Mouse (Mus musculus): ENCODE results near the gene Pagr1b. TPM values are rescaled to one million over a fixed set of nuclear protein-coding genes. Genes with fewer than 3 reads are reported as not detected.

Gene Pagr1b
- 0.84 TPM in 1 of 2 replicates, not detected in the other for polyA plus RNA-seq (2014; fragmentation: Nextera tagmentation; extraction: Ambion mirVana)

DNA sequence TGATC is at the start of gene Pagr1b:
Pagr1b (minus strand) TSS at position 4 of the 5 bp plus-strand sequence.
- Histone ChIP-seq H3K36me3 (ENCODE audit: control insufficient read depth, insufficient read depth, low read length) (peaks cover 31% of the 10 kb centered on the region), H3K4me3 (ENCODE audit: control insufficient read depth in 1 of 2, insufficient read depth in 1 of 2, low read depth in 1 of 2, low read length in 2 of 2) (peak within 1 kb of the TSS; percentile 81 to 94), H3K9ac (ENCODE audit: low read length) (peak within 1 kb of the TSS; percentile 94), H3K27ac (replicated peaks in 1 of 2; ENCODE audit: control insufficient read depth in 1 of 2, insufficient read depth in 1 of 2, low read depth in 2 of 2, low read length in 2 of 2) (peak within 1 kb of the TSS; percentile 94 to 98), H3K9me3 (ENCODE audit: control insufficient read depth, low read length) (no peaks in the 10 kb centered on the region), H3K27me3 (ENCODE audit: control insufficient read depth, insufficient read depth, low read length) (no peaks in the 10 kb centered on the region), H3K4me1 (ENCODE audit: control insufficient read depth in 2 of 2, insufficient read depth in 2 of 2, low read length in 2 of 2) (peaks cover 23 to 45% of the 10 kb centered on the region in 2 experiments), H3K4me2 (ENCODE audit: low read length) (peak within 1 kb of the TSS; percentile 81)
- no peak for ATAC-seq (ENCODE audit: insufficient number of reproducible peaks, insufficient read depth, low FRiP score, low read depth)

DNA sequence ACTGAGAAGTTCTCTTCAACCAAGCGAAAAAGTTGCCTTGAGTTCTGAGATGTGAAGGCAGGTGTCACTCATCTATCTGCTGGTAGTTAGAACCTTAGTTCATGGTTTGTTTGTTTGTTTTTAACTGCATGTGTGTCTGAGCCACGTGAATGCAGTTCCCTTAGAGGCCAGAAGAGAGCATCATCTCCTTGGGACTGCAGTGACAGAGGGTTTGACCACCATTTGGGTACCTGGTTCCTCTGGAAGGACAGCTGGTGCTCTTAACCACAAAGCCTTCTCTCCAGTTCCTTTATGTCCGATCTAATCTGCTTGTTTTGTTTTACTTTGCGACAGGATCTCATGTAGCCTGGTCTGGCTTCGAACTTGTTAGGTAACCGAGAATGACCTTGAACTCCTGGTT is 49.3 kb upstream of the Pagr1b start:
- Histone ChIP-seq H3K4me1 (ENCODE audit: control insufficient read depth in 2 of 2, insufficient read depth in 2 of 2, low read length in 2 of 2) (no peaks in the 10 kb centered on the region), H3K36me3 (ENCODE audit: control insufficient read depth, insufficient read depth, low read length) (no peaks in the 10 kb centered on the region), H3K4me3 (ENCODE audit: control insufficient read depth in 1 of 2, insufficient read depth in 1 of 2, low read depth in 1 of 2, low read length in 2 of 2) (no peak overlapping the region), H3K4me2 (ENCODE audit: low read length) (no peak overlapping the region), H3K27ac (replicated peaks in 1 of 2; ENCODE audit: control insufficient read depth in 1 of 2, insufficient read depth in 1 of 2, low read depth in 2 of 2, low read length in 2 of 2) (no peak overlapping the region), H3K9ac (ENCODE audit: low read length) (no peak overlapping the region), H3K9me3 (ENCODE audit: control insufficient read depth, low read length) (no peaks in the 10 kb centered on the region), H3K27me3 (ENCODE audit: control insufficient read depth, insufficient read depth, low read length) (no peaks in the 10 kb centered on the region)
- 82% methylated on average over 6 of the region's 6 CpGs for WGBS
- ATAC-seq (ENCODE audit: insufficient number of reproducible peaks, insufficient read depth, low FRiP score, low read depth), result no peak

DNA sequence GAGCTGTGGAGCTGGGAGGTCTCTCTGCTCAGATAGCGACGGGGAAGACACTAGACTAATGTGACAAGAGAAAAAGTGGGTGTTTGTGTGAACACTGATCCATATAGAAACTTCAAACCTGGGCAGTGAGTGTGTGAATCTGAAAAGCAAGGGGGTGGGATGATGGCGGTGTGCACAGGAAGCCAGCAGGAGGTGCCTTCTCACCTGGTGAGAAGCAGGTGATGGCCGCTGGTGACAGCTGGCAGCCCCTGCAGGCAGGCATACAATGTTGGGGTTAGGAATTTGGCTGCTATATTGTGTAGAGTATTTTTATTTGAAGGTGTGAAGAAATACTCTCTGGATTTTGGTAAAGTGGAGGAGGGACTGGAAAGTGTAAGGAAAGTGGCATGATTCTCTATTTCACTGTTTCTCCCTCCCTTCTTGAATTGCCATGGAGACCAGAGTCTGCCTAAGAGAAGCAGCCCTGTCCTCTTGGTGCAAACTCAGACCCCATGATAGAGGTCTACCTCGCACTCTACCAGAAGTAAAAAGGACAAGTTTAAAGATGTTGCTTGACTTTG is 38.8 kb upstream of the Pagr1b start:
- H3K4me1 ChIP-seq (ENCODE audit: control insufficient read depth in 2 of 2, insufficient read depth in 2 of 2, low read length in 2 of 2), result no peaks in the 10 kb centered on the region; a peak in 1 of 4 replicates
- no peak overlapping the region for H3K27ac ChIP-seq (replicated peaks in 1 of 2; ENCODE audit: control insufficient read depth in 1 of 2, insufficient read depth in 1 of 2, low read depth in 2 of 2, low read length in 2 of 2)
- 57% methylated on average over 5 of the region's 5 CpGs for WGBS
- no peaks in the 10 kb centered on the region for H3K9me3 ChIP-seq (ENCODE audit: control insufficient read depth, low read length)
- no peaks in the 10 kb centered on the region for H3K36me3 ChIP-seq (ENCODE audit: control insufficient read depth, insufficient read depth, low read length)
- ATAC-seq (ENCODE audit: insufficient number of reproducible peaks, insufficient read depth, low FRiP score, low read depth), result no peak
- no peak overlapping the region for H3K4me3 ChIP-seq (ENCODE audit: control insufficient read depth in 1 of 2, insufficient read depth in 1 of 2, low read depth in 1 of 2, low read length in 2 of 2)
- no peak overlapping the region for H3K4me2 ChIP-seq (ENCODE audit: low read length)
- H3K9ac ChIP-seq (ENCODE audit: low read length), result no peak overlapping the region
- H3K27me3 ChIP-seq (ENCODE audit: control insufficient read depth, insufficient read depth, low read length), result no peaks in the 10 kb centered on the region

DNA sequence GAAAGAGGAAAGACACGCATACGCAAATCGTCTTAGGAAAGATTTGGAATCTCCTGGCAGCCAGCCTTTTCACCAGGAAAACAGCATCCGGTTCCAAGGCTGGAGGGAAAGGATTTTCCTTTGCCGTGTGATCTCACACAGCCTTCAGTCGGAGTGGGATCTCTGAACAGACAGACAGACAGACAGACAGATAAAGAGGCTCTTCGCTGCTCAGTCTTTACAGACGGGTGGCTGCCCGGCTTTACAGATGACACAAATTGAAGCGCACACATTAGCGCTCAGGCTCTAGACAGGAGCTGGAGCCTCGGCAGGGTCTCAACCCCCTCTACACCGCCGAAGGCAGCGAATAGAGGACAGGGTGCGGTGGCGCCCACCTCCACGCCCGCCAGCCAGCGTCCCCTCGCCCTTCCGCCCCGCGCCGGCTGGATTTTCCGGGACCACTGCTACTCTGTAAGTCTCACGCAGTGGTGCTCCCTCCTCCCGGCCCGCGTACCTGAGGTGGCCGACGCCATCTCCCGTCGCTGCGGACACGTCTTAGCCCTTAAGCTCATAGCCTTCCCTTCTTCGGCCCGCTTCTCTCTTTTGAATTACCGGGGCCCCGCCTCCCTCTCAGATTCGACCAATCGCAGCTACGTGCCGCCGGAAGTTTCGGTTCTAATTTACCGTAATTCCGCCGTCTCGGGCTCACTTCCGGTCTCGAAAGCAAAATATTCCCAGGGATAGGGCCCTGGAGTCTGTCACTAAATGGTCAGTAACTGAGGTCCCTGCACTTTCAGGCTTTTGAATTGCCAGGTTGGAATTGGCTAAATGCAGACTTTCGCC is 25.8 kb upstream of the Pagr1b start, which contains the start of gene Kif22:
Kif22 (minus strand) TSS at position 621 of the 822 bp plus-strand sequence.
- no peaks in the 10 kb centered on the region for H3K9me3 ChIP-seq (ENCODE audit: control insufficient read depth, low read length)
- no peaks in the 10 kb centered on the region for H3K27me3 ChIP-seq (ENCODE audit: control insufficient read depth, insufficient read depth, low read length)
- peak within 1 kb of the TSS; percentile 75 to 85 for H3K27ac ChIP-seq (replicated peaks in 1 of 2; ENCODE audit: control insufficient read depth in 1 of 2, insufficient read depth in 1 of 2, low read depth in 2 of 2, low read length in 2 of 2)
- peaks cover 3 to 16% of the 10 kb centered on the region in 2 experiments; a peak in 3 of 4 replicates for H3K4me1 ChIP-seq (ENCODE audit: control insufficient read depth in 2 of 2, insufficient read depth in 2 of 2, low read length in 2 of 2)
- peak; percentile 59; the same call in 1 of the 2 replicates for ATAC-seq (ENCODE audit: insufficient number of reproducible peaks, insufficient read depth, low FRiP score, low read depth)
- H3K4me3 ChIP-seq (ENCODE audit: control insufficient read depth in 1 of 2, insufficient read depth in 1 of 2, low read depth in 1 of 2, low read length in 2 of 2), result peak within 1 kb of the TSS; percentile 84 to 100
- peaks cover 16% of the 10 kb centered on the region for H3K36me3 ChIP-seq (ENCODE audit: control insufficient read depth, insufficient read depth, low read length)
- peak within 1 kb of the TSS; percentile 89 for H3K9ac ChIP-seq (ENCODE audit: low read length)
- WGBS, result under 1% methylated on average over 53 of the region's 53 CpGs
- H3K4me2 ChIP-seq (ENCODE audit: low read length), result peak within 1 kb of the TSS; percentile 86

DNA sequence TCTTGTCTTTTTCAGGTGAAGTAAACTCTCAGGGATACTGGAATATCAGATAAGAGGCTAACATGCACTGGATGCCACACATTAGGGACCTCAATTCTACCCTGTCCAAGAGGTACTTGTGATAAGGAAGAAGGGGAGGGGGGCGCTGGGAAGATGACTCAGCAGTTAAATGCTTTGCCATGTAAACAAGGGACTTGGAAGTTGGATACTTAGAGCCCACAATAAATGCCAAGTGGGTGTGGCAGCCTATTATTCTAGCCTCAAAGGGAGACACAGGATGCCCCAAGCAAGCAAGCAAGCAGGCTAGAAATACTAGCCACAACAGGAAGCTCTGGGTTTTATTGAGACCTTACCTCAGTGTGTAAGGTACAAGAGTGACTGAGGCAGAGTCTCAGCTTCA is 15.0 kb upstream of the Pagr1b start:
- H3K27me3 ChIP-seq (ENCODE audit: control insufficient read depth, insufficient read depth, low read length), result no peaks in the 10 kb centered on the region
- no peak overlapping the region for H3K9ac ChIP-seq (ENCODE audit: low read length)
- no peak overlapping the region for H3K27ac ChIP-seq (replicated peaks in 1 of 2; ENCODE audit: control insufficient read depth in 1 of 2, insufficient read depth in 1 of 2, low read depth in 2 of 2, low read length in 2 of 2)
- peaks cover 84% of the 10 kb centered on the region for H3K36me3 ChIP-seq (ENCODE audit: control insufficient read depth, insufficient read depth, low read length)
- H3K4me3 ChIP-seq (ENCODE audit: control insufficient read depth in 1 of 2, insufficient read depth in 1 of 2, low read depth in 1 of 2, low read length in 2 of 2), result no peak overlapping the region
- ATAC-seq (ENCODE audit: insufficient number of reproducible peaks, insufficient read depth, low FRiP score, low read depth), result no peak
- 63% methylated on average over 1 of the region's 1 CpGs for WGBS
- H3K4me1 ChIP-seq (ENCODE audit: control insufficient read depth in 2 of 2, insufficient read depth in 2 of 2, low read length in 2 of 2), result peaks cover 6 to 8% of the 10 kb centered on the region in 2 experiments
- no peak overlapping the region for H3K4me2 ChIP-seq (ENCODE audit: low read length)
- H3K9me3 ChIP-seq (ENCODE audit: control insufficient read depth, low read length), result no peaks in the 10 kb centered on the region

DNA sequence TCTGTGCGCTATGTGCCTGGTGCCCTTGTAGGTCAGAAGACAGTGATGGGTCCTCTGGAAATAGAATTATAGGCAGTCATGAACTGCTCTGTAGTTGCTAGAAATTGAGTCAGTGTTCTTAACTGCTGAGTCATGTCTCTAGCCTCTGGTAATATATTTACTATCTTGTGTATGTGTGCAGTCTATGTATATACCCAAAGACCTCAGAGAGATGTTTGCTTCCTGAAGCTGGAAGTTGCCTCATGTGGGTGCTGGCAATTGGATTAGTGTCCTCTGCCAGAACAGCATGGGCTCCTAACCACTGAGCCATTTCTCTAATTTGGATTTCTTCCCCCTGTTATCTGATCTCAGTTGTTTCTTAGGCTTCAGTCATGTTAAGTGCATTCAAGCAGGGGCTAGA is 13.9 kb upstream of the Pagr1b start:
- Histone ChIP-seq H3K9ac (ENCODE audit: low read length) (no peak overlapping the region), H3K27me3 (ENCODE audit: control insufficient read depth, insufficient read depth, low read length) (no peaks in the 10 kb centered on the region), H3K4me2 (ENCODE audit: low read length) (no peak overlapping the region), H3K9me3 (ENCODE audit: control insufficient read depth, low read length) (no peaks in the 10 kb centered on the region), H3K4me1 (ENCODE audit: control insufficient read depth in 2 of 2, insufficient read depth in 2 of 2, low read length in 2 of 2) (peaks cover 6 to 8% of the 10 kb centered on the region in 2 experiments), H3K27ac (replicated peaks in 1 of 2; ENCODE audit: control insufficient read depth in 1 of 2, insufficient read depth in 1 of 2, low read depth in 2 of 2, low read length in 2 of 2) (no peak overlapping the region), H3K4me3 (ENCODE audit: control insufficient read depth in 1 of 2, insufficient read depth in 1 of 2, low read depth in 1 of 2, low read length in 2 of 2) (no peak overlapping the region), H3K36me3 (ENCODE audit: control insufficient read depth, insufficient read depth, low read length) (peaks cover 76% of the 10 kb centered on the region)
- WGBS, result 94% methylated on average over 1 of the region's 1 CpGs
- ATAC-seq (ENCODE audit: insufficient number of reproducible peaks, insufficient read depth, low FRiP score, low read depth), result no peak

DNA sequence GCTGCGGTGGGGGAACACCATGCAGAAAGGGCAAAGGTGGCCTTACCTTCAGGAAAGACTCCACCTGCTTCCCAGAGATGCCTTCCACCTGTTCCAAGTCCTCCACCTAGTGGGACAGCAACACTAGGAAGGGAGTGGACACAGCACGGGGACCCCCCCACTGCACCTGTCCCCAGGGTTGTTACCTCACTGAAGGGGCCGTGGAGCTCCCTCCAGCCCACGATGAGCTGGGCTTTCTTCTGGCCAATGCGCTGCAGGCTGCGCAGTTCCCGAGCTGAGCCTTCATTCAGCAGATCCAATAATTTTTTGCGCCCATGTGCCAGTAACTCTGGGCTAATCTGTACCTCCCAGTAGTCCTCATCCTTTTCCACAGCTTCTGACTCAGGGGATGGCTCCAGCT is 11.6 kb upstream of the Pagr1b start:
- no peaks in the 10 kb centered on the region for H3K27me3 ChIP-seq (ENCODE audit: control insufficient read depth, insufficient read depth, low read length)
- H3K4me1 ChIP-seq (ENCODE audit: control insufficient read depth in 2 of 2, insufficient read depth in 2 of 2, low read length in 2 of 2), result peaks cover 19 to 28% of the 10 kb centered on the region in 2 experiments
- peak overlapping the region; percentile 96 for H3K4me2 ChIP-seq (ENCODE audit: low read length)
- peak overlapping the region; percentile 46 to 98 for H3K4me3 ChIP-seq (ENCODE audit: control insufficient read depth in 1 of 2, insufficient read depth in 1 of 2, low read depth in 1 of 2, low read length in 2 of 2)
- no peak for ATAC-seq (ENCODE audit: insufficient number of reproducible peaks, insufficient read depth, low FRiP score, low read depth)
- no peaks in the 10 kb centered on the region for H3K9me3 ChIP-seq (ENCODE audit: control insufficient read depth, low read length)
- peak overlapping the region; percentile 92 to 100 for H3K27ac ChIP-seq (replicated peaks in 1 of 2; ENCODE audit: control insufficient read depth in 1 of 2, insufficient read depth in 1 of 2, low read depth in 2 of 2, low read length in 2 of 2)
- 72% methylated on average over 8 of the region's 8 CpGs for WGBS
- peaks cover 73% of the 10 kb centered on the region for H3K36me3 ChIP-seq (ENCODE audit: control insufficient read depth, insufficient read depth, low read length)
- H3K9ac ChIP-seq (ENCODE audit: low read length), result peak overlapping the region; percentile 99

All from heart, embryonic 14.5 days (tissue).